Mouse (Mus musculus) lung, postnatal 14 days (tissue): ENCODE measurements at regions not wholly inside any gene's neighbourhood (a gene's known extent, or its start where the extent isn't known, plus 50 kb on each side); places are given as distances from the start of the nearest gene placed in this dataset.

Experiments
- DNase-seq: peaks from one replicate; pipeline ENCODE4 v3.0.0; 2021

DNA sequence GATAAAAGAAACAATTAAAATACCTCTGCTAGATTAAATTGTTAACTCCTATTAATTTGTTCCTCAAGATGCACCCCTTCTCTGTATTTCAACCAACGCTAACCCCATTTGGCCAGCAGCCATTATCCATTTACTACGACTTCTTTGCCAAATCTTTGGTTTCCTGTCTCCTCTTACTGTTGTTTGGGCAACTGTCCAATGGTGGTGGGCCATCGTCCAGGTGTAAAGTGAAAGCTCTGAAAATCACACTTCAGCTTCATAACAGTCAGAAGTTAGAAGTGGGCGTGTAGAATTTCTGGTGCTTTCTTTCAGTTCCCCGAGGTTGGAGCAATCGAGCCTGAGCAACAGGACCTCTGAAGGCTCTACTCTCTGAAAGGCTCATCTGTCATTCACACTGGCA lies 66.8 kb upstream of the Zbtb20 start:
- DNase-seq: peak; percentile 22

DNA sequence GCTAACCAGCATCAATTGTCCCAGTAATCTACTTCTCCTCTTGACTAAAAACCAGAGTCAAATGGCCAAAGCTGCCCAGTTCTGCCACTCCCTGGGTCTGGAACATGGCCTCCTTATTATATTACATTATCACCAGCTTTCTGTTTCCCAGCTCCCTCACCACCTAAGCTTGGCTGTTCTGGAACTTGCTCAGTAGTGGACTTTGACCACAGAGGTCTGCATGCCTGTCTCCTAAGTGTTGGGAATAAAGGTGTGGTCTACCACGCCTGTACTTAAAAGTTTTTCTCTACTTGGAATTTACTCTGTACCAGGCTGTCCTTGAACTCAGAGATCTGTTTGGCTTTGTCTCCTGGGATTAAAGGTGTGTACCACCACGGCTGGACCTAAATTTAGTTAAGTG lies 68.1 kb upstream of the Zbtb20 start:
- DNase-seq: no peak

DNA sequence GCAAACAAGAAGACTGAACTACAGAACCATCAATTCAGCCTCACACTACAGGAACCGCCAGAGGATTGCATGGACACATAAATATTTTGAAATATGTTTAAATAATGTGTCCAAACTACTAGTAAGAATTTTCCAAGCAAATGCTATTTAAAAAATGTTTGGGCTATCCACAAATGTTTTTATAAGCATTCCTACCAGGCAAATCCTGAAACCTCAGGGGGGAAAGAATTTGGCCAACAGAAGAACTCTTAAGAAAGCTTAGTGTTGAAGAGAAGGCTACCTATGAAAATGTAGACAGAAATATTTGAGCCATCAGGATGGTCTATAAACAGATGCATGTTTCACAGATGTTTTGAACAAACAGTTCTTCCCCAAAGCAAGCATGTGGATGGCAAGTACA lies 72.1 kb upstream of the Zbtb20 start:
- DNase-seq: no peak

DNA sequence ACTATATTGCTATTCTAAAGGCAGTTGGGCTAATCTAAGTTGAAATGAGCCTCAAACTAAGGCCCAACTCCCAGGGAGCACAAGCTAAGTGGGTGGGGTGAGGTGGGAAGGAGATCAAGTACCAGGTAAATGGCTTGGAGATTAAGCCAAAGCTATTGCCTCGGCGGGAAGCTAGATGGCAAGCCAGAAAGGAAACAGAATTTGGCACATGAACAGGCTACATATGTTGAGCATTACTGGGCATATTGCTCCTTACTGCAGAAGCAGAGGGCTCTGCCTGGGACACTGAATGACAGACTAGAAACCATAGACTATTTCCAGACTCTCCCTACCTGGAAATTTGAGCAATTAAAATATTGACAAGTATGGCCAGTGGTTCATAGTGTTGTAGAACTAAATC lies 83.1 kb upstream of the Zbtb20 start:
- no peak for DNase-seq

DNA sequence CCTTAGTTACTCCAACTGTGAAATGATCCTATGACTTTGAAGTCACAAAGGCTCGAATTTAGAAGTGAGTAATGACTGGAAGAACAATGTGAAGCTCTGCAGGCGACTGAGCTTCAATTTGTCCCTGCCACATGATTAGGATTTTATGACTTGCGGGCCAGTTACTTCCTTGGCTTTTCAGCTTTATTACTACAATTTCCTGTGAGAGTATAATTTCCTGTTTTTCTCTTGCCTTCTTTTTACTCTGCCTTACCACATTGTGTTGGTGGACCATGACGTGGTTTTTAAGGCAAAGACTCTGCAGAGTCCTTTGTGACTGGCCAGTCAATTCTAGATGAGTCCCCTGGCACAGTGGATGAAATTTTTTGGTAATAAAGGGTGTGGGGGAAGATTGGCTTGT lies 91.0 kb upstream of the Zbtb20 start:
- no peak for DNase-seq

DNA sequence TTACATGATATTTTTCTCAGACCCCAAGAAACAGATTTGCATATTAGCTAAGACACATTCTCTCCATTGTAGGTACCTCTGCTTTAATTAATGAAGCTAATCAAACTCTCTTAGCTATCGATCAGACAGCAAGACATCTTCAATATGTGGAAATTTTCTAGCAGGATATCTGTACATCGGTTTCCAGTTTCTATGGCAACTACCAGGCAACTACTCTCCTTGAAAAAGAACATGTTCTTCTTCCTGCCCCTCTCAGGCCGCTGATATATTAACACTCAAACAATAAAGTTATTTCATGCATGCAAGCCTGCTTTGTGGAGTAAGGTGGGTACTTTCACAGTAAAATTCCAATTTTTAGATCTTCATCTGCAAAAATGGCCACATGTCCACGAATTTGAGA lies 91.7 kb upstream of the Zbtb20 start:
- no peak for DNase-seq

DNA sequence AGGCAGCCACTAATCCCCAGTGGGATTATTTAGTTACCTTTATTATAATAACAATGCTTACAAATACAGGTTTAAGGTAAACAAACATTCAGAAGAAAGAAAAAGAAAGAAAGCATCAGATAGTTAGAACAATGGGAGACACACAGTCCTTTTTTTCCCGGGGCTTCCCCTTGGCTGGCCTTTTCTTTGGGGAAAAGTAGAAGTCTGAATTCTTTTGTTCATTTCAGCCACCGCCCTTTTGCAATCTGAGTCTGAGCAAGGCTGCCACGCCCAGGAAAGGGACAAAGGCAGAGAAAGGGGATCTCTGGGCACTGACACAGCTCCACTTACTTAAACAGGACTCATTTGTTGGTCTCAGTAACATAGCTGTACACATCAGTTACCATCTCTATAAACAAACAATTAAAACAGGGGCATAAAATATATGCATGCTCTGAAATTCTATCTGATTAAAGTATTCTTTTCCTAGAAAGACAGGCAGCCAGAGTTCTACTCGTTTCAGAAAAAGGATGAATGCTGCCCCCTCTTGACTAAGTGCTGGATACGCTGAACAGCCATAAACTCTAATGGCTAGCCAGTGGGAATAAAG lies 93.5 kb upstream of the Zbtb20 start:
- DNase-seq: peak; percentile 51

DNA sequence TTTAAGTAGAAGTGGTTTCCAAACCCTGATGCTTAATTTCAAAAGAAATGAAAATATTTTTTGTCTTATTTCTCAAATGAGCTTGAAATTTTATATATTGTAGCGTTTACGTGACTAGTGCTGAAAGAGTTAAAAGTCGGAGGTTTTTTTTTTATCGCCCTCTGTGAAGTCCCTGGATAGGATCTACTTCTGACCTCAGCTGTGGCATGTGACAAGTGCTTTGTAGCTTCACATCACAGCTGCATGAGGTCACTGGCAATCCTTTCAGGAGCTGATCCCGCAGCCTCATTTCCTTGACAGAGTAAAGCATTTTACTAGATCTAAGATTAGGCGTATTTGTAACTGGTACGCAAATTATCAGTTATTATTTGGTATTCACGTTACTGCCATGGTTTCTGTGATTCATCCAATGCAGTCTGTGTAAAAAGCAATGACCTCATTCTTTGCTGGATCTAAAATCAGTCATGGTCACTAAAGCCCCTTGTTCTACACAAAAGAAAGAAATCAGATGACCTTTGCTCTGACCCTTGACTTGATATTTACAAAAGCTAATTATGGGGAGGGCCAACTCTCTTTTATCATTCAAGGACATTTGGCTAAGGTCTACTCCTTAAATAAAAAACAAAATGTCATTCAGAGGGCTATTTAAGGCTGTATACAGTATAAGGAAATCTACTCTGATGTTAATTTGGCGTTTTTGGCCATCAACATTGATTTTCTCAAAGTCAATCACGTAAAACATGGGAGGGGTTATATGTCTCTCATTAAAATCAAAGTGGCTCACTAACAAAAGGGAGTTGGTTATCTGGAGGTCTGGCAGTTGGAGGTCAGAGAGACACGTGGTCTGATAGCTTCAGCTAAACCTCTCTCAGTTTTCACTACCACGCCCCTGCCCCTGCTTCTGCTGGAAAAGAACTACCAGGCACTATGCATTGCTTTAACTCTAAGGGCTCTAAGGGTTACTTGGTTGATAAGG lies 94.3 kb upstream of the Zbtb20 start:
- no peak for DNase-seq

DNA sequence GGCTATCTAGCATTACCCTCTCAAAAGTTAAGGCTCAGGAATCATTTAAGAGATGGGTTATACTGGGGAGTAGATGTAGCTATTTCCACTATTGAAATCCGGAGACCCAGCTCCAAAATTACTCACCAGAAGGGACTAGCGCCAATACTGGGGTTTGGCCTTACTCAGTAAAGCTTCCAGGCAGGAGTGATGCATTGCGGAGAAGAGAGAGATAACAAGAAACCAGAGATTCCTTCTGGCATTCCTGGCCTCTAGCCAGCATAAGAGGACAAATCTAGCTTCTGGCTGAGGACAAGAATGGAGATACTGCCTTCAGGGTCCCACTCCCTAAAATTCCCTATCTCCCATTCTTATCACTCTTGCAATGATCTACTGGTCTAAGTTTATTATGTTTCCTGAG lies 95.7 kb upstream of the Zbtb20 start:
- no peak for DNase-seq

DNA sequence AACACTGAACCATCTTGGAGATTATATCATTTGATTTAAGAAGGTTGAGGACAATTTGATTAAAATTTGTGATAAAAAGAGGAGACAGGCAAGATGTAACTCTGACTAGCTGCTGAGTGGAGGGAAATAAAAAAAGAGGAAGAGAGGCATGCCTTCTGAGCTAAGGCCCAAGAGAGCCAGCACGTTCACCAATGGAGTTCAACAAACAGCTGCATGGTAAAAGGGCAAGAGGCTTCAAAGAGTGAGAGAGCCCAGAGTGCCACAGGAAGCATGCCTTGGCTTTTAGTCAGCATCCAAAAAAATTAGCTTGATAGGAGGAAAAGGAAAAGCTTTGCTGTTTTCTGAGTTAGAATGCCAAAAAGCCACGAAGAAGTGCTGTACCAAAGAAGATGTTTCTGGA lies 103.0 kb upstream of the Zbtb20 start:
- no peak for DNase-seq

DNA sequence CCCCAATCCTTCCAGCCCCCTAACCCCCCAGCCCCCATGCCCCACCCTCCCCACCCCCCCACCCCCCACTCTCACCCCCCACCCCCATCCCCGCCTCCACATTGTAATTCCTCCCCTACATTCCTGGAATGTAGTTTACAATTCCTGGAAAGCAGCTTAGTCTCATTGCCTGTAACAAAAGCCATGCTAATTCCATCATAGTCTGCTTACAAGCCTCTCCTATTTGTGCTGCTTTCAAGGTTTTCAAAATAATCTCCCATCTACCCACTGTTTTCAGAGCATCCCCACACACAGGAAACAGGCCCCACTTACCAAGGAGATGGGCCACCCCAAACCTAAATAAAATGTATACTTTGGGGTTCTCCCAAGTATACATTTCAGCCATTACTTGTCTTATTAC lies 105.5 kb upstream of the Zbtb20 start:
- no peak for DNase-seq

DNA sequence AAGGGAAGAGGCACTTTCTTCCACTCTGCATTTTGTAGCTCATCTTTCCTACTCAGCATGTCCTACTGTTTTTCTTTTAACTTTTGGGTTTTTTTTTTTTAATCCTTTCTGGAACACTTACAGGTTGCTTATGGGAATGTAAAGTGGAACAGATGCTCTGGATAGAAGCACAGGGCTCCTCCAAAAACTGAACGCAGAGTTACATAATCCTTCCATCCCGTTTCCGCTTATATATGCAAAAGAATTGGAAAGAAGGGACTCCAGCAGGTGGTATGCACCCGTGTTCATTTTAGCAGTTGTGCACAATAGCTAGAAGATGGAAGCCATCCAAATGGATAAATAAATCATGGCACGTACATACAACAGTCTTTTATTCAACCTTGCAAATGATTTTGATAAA lies 127.0 kb upstream of the Zbtb20 start:
- DNase-seq: no peak

DNA sequence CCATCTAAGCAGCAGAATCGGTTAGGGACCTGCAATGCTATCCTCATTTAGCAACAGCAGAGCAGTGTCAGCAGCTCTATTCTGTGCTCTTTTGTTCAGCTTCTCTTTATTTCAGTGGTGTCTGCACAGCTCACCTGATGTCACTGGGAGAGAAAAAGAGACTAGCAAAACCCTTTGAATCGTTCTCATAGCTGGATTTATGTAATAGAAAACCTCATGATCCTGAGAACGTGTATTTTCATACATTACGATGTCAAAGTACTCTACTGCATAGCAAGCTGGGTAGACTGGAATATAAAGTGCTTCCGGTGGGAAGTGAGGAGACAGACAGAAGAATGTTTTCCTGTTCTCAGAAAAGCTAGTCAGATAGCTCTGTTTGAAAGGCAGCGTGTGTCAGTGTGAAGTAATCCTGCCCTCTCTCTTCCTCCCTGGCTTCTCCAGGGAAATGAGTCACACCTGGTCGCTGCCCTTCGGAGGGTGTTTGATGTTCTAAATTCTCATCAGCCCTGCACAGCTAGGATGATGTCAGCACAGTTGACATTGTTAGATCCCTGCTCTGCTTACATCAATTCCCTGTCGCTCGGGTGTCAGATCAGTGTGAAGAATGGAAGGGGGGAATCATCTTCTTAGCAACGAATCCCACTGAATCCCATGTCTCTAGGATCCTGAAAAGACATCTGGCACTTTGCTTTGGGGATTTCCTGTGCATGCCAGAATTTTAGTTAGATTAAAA lies 129.6 kb upstream of the Zbtb20 start:
- DNase-seq: no peak

DNA sequence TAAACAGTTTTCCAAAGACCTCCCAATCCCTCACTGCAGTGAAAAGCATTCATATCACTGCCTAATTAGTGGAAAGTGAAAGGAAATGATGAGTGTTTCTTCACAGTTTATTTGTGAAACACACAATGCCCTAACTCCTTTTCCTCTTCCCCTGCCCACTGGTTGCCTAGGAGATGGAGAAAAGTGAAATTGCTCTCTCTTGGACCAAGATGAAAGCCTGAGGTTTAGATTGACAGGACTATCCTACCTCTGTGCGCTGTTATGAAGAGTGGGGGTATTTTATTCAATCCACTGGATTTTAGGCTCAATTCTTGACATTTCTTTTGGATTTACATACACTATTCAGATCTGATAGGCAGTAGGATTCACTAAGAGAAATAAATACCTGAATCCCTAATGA lies 132.1 kb upstream of the Zbtb20 start:
- no peak for DNase-seq

DNA sequence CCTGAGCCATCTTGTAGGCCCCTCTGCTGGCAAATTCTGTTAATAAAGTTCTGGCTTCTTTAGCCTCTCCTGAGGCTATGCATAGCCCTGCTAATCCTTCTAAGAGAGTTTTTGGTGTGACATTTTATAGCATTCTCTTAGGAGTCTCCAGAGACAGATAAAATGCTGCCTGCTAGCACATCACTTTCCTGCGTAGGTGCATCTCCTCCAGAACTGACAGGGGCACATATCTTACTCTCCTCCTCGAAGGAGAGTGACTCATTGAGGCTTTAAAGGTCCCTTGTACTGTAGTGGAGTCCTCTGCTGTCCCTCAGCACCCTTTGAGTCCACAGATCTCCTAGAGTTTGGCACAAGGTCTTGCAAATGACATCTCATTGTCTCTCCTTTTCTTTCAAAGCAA lies 132.6 kb upstream of the Zbtb20 start:
- no peak for DNase-seq

DNA sequence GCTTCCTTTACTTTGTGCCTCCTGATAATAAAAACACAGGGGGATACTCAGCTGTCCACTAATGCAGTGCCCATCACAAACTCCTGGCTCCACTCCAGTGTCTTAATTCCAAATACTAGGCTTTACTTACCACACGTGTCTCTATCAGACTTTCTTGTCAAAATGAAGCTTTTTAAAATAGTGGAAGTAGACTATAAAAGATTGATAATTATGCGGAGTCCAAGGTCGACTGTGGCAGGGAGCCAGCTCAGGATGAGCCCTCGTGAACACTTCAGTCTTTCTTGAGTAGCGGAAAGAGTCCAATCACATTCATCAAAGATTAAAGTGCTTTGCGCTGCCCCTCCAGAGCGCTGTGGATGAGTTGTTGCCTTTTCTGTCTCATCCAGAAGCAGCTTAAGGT lies 147.9 kb upstream of the Zbtb20 start:
- no peak for DNase-seq

DNA sequence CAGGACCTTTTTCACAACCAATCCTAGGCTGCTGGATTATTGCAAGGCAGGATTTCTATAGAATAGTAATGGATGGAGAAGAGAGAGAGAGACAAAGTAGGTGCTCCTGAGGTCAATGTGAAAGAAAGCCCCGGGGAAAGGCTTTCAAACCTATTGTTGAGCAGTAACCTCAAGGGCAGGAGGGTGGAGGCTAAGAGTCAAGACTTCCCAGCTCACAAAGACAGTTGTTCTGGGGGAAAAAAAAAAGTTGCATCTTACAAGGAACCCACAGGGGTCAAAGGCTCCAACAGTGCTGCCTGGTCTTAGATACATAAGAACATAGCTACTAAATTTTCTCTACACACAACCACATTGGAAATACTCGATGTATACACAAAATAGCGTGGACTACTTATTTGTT lies 155.8 kb upstream of the Zbtb20 start:
- no peak for DNase-seq

DNA sequence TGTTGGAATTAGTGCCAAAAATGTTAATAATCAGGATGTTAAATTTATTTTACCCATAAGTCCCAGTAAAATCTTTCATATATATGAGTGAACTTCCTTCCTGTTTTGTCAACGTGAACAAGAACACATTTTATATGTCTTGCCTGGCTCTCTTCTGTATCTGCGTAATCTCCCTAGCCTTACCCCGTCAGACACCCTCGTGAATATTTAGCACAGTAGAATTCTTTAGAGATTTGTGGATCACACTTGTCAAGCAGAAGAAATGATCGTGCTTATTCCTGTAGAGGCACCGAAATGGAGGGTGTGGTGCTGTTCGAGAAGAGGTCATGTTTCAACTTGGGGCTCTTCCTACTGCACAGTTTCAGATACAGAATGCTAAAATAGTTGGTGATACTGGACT lies 157.2 kb upstream of the Zbtb20 start:
- DNase-seq: no peak

DNA sequence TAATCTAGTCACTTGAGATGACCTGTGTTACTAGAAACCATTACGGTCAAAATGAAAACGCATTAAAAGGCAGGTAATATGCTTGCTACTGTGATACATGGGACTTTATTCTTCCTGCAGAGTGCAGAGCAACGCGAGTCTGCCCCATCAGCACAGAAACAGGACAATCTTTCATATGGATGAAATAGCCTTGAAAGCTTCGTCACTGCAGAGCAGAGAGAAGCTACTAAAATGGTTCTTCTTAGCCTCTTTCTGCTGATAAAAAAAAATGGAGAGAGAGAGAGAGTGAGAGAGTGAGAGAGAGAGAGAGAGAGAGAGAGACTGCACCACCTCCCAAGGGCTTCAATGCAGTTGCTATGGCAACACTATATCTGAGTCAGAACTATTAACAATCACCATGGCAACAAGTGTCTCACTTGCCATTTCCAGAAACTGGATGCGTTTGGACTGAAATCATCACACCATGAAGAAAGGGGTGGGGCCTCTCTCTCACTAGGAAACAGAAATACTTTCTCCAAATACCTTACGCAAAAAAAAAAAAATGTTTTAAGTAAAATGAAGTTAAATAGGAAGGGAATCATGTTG lies 157.8 kb upstream of the Zbtb20 start:
- DNase-seq: no peak

DNA sequence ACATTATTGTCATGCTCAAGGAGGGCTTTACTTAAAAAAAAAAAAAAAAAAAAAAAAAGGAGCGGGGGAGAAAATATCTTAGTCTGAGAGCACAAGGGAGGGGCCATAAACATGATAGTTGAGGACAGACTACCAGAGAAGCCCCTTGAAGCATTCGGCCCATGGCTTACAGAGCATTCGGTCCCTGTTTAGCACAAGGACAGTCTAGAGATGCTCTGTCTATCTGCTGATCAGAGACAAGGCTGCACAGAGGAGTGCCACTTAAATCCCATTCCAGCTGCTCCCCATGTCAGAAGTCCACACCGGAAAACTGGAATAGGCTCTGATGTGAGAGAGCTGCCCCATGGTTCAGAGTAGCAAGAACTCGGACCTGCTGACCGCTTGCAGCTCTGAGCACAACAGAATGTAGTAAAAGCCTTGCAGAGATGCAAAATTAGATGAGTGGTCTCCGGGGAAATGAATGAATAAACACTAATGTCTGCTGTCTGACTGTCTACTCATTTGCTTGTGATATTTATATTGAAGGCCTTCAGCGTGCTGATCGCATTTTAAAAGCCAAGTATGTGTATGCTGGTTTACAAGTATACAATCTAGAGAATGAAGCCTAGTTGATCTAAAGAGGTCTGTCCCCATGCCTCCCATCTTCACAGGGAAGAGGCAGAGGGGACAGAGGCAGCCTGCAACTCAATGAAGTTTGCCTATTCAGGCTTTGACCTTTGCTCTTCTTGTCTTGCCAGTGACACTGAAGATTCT lies 158.4 kb upstream of the Zbtb20 start:
- no peak for DNase-seq

DNA sequence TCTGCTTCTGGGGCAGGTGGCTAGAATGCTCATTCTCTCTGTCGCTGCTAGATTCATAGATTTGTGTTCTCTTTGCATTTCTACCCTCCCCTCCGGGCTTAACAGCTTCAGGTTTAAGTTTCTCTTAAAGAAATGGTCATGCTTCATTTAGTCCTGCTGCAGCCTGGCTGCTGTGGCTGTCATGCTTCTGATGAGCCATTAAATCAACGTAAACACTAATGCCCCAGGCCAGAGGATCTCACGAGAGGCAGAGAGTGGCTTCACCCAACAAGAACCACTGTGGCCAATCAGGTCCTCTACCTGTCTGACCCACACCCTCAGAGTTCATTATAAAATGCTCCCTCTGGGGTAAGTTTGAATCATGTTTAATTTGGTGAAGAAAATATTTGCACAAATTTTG lies 173.0 kb upstream of the Zbtb20 start:
- no peak for DNase-seq

DNA sequence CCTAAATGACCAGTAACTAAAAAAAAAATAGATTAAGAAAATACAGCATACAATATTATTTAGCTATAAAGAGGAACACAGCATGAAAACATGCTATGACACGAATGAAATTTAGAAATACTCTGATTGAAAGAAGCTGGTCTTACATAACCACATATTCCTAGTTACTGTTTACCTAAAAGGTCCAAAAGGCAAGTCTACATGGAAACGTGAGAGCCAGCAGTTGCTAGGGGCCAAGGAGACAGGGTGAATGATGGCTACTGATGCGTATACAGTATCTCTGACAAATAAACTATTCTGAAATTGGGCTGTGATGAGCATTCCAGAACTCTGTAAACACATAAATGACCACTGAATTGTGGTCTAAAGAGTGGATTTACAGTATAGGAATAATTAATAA lies 194.5 kb upstream of the Zbtb20 start:
- DNase-seq: no peak

DNA sequence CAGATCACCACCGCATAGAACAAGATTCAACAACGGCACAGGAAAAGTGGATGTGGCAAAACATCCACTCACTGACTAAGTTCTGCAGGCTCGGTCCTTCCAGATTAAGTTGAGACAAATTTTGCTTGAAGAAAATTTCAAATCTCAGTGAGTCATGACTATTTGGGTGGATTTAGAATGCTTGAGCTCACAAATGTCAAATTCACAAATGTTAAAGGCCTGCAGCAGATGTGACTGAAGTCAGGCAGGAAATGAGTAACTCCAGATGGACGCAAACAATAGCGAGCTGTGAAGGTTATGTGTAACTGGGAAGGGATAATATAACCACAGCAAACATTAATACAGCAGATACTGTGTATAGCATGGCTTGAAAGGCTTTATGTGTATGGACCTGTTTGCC lies 198.5 kb upstream of the Zbtb20 start:
- no peak for DNase-seq
